ENCODE assay signal across 24 mouse cellular contexts in the genomic region with DNA sequence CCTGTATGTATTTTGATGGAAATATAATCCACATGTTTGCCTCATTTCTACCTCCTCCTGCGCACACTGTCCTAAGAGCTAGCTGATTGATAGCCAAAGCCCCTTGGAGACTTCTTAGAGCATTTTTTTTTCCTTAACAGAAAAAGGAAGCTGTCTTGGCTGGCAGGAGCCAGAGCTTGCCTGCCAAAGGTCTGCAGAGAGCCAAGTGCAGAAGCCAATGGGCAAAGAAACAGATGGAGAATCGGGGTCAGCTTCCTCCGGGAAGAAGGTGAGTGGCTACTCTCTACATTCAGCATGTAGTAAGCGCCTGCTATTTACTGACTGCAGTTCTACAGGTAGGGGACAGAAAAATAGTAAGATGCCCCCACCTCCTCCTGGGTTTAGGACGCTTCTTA.
DNase-seq lines count a peak whose midpoint lies in the region; ATAC-seq and TF ChIP-seq lines count a peak whose summit lies in the region.
"Had no signal": no experiment of that assay in that cellular context is flagged by ENCODE, and none has a peak within 500 bp of the region (broad histone marks: within the 10 kb centered on the region; RNA-seq: fewer than 3 reads in every experiment).

No protein-coding gene starts in this region.

- 80% methylated on average over 5 of the region's 5 CpGs for WGBS in midbrain, postnatal 0 days
- WGBS in midbrain, embryonic 16.5 days, result 81% methylated on average over 5 of the region's 5 CpGs
- WGBS in limb, embryonic 10.5 days, result 85% methylated on average over 5 of the region's 5 CpGs

- no peaks in the 10 kb centered on the region for H3K9me3 ChIP-seq in midbrain, postnatal 0 days (ENCODE audit: low read length)
- H3K9me3 ChIP-seq in midbrain, embryonic 16.5 days (replicated peaks; ENCODE audit: control insufficient read depth, low read length, poor library complexity, severe bottlenecking), result no peaks in the 10 kb centered on the region
- no peaks in the 10 kb centered on the region for H3K9me3 ChIP-seq in limb, embryonic 10.5 days (replicated peaks)
- H3K9me3 ChIP-seq: embryonic facial prominence, embryonic 12.5 days; heart, embryonic 12.5 days; hindbrain, embryonic 13.5 days; neural tube, embryonic 13.5 days; stomach, embryonic 15.5 days had no signal

- DNase-seq in cerebellum, postnatal 4 days (ENCODE audit: low spot score in 2 of 2), result no peak
- peak; percentile 44 for DNase-seq in midbrain, postnatal 0 days (ENCODE audit: low spot score)
- DNase-seq in cerebellum, postnatal 10 days, result peak; percentile 84 to 86
- no peak for DNase-seq in adrenal gland, adult 8-10 months
- no peak for DNase-seq in limb, embryonic 10.5 days (ENCODE audit: low spot score)
- DNase-seq: forebrain, postnatal 0 days; kidney, adult 18-20 months; kidney, postnatal 4 days; layer of hippocampus, adult 9-11 months; lung, postnatal 4 days; midbrain, embryonic 14.5 days; right cerebral cortex, postnatal 4 days; thymus, postnatal 36 days had no signal

- no peak overlapping the region for H3K9ac ChIP-seq in midbrain, postnatal 0 days (replicated peaks; ENCODE audit: low read length, poor library complexity, severe bottlenecking)
- H3K9ac ChIP-seq in midbrain, embryonic 16.5 days (ENCODE audit: low read depth, low read length), result no peak overlapping the region
- H3K9ac ChIP-seq: embryonic facial prominence, embryonic 12.5 days; forebrain, postnatal 0 days; heart, embryonic 12.5 days; hindbrain, embryonic 13.5 days; neural tube, embryonic 13.5 days; stomach, embryonic 15.5 days had no signal

- no peak overlapping the region for H3K4me2 ChIP-seq in midbrain, postnatal 0 days (ENCODE audit: low read depth, low read length, poor library complexity, severe bottlenecking)
- no peak overlapping the region for H3K4me2 ChIP-seq in midbrain, embryonic 16.5 days (ENCODE audit: low read length)
- H3K4me2 ChIP-seq: embryonic facial prominence, embryonic 12.5 days; heart, embryonic 12.5 days; hindbrain, embryonic 13.5 days; neural tube, embryonic 13.5 days; stomach, embryonic 15.5 days had no signal

- peaks cover 4% of the 10 kb centered on the region for H3K4me1 ChIP-seq in midbrain, postnatal 0 days (ENCODE audit: insufficient read depth, low read length)
- H3K4me1 ChIP-seq in midbrain, embryonic 16.5 days (ENCODE audit: control insufficient read depth, insufficient read depth, low read length), result peaks cover 10% of the 10 kb centered on the region; the same call in 1 of the 2 replicates
- H3K4me1 ChIP-seq in limb, embryonic 10.5 days, result peaks cover 28% of the 10 kb centered on the region

- no peak overlapping the region for H3K27ac ChIP-seq in midbrain, postnatal 0 days (ENCODE audit: low read depth, low read length)
- H3K27ac ChIP-seq in midbrain, embryonic 16.5 days (ENCODE audit: low read length), result no peak overlapping the region
- no peak overlapping the region for H3K27ac ChIP-seq in limb, embryonic 10.5 days
- H3K27ac ChIP-seq: embryonic facial prominence, embryonic 12.5 days; hindbrain, embryonic 13.5 days; left cerebral cortex, adult 2 months; neural tube, embryonic 13.5 days; stomach, embryonic 15.5 days had no signal

- H3K36me3 ChIP-seq in midbrain, postnatal 0 days (ENCODE audit: insufficient read depth, low read length), result no peaks in the 10 kb centered on the region
- no peaks in the 10 kb centered on the region for H3K36me3 ChIP-seq in midbrain, embryonic 16.5 days (ENCODE audit: control insufficient read depth, insufficient read depth, low read length)
- H3K36me3 ChIP-seq in limb, embryonic 10.5 days, result no peaks in the 10 kb centered on the region
- H3K36me3 ChIP-seq: embryonic facial prominence, embryonic 12.5 days; heart, embryonic 12.5 days; hindbrain, embryonic 13.5 days; neural tube, embryonic 13.5 days; stomach, embryonic 15.5 days had no signal

- H3K27me3 ChIP-seq in midbrain, postnatal 0 days (ENCODE audit: insufficient read depth, low read length), result no peaks in the 10 kb centered on the region
- H3K27me3 ChIP-seq in midbrain, embryonic 16.5 days (ENCODE audit: control insufficient read depth, insufficient read depth, low read depth, low read length), result no peaks in the 10 kb centered on the region
- H3K27me3 ChIP-seq in limb, embryonic 10.5 days (ENCODE audit: low read depth, poor library complexity, severe bottlenecking), result peaks cover 85% of the 10 kb centered on the region
- H3K27me3 ChIP-seq: stomach, embryonic 15.5 days had no signal

- ATAC-seq in cerebellum, adult (ENCODE audit: insufficient number of reproducible peaks, low FRiP score, low TSS enrichment), result peak; percentile 83
- no peak for ATAC-seq in midbrain, postnatal 0 days (ENCODE audit: low FRiP score)
- no peak for ATAC-seq in midbrain, embryonic 16.5 days
- ATAC-seq in granulocyte monocyte progenitor cell, adult 5-6 weeks (replicated peaks; ENCODE audit: poor library complexity, severe bottlenecking), result no peak
- ATAC-seq: inflammation-experienced regulatory T-cells, adult 6 months had no signal

- no peak for TF ChIP-seq CTCF in midbrain, postnatal 0 days (IDR thresholded peaks at IDR 0.05)

- H3K4me3 ChIP-seq in midbrain, postnatal 0 days (ENCODE audit: low read depth, low read length), result no peak overlapping the region
- no peak overlapping the region for H3K4me3 ChIP-seq in midbrain, embryonic 16.5 days (ENCODE audit: low read depth, low read length)
- no peak overlapping the region for H3K4me3 ChIP-seq in limb, embryonic 10.5 days
- H3K4me3 ChIP-seq: embryonic facial prominence, embryonic 12.5 days; heart, embryonic 12.5 days; hindbrain, embryonic 13.5 days; left cerebral cortex, adult 2 months; myocyte; neural tube, embryonic 13.5 days; stomach, embryonic 15.5 days had no signal

Comparison
In these comparisons a context has a peak if more than half of its experiments do, and no peak if none do; other contexts are left out.
1. DNase-seq: peak in midbrain, postnatal 0 days (single experiment) and cerebellum, postnatal 10 days (2 of 2); none in cerebellum, postnatal 4 days (0 of 2), adrenal gland, adult 8-10 months (single experiment) and limb, embryonic 10.5 days (single experiment).